Mouse (Mus musculus) fibroblast of lung, adult 2 months (primary cell): Measurements from ENCODE around the gene Cd200r1.
A peak's percentile ranks its signal among the peaks of the same experiment; 100 is the strongest.

Source experiments
- DNase-seq: peaks from one replicate; pipeline ENCODE4 v3.0.0-alpha.2; 2011; ENCODE audit warnings: low read depth

Gene Cd200r1

DNA sequence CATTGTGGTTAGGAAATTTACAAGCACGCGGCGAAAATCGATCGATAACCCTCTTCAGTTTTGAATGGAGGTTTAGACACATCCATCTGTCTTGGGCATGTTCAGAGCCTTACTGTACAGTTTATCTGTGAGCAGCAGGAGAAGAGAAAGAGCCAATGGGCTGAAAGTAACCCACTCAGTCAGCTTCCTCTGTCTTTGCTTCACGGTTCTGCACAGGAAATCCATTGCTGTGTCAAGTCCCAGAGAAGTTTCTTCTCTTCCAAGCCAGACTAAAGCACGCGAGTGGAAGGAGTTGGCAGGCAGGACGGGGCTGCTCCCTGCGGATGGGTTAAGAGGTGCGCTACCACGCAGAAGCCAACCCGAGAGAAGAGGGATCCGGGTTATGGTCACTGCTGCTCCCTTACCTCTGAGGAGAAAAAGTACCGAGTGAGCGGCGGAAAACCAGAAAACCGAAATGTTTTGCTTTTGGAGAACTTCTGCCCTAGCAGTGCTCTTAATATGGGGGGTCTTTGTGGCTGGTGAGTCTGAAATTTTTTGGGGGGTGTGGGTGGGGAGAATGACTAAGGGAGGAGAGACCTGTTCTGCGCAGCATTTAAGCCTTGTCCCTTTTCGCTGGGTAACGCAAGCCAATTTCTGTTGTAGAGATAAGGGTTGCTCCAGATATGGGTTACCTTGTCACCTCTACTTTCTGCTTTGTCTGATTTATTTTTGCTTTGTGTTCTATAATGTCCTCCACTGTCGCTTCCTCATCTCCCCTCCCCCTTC, at the start of gene Cd200r1:
TSS of gene Cd200r1 (plus strand) at position 182 of the 765 bp plus-strand sequence.
- no peak for DNase-seq

DNA sequence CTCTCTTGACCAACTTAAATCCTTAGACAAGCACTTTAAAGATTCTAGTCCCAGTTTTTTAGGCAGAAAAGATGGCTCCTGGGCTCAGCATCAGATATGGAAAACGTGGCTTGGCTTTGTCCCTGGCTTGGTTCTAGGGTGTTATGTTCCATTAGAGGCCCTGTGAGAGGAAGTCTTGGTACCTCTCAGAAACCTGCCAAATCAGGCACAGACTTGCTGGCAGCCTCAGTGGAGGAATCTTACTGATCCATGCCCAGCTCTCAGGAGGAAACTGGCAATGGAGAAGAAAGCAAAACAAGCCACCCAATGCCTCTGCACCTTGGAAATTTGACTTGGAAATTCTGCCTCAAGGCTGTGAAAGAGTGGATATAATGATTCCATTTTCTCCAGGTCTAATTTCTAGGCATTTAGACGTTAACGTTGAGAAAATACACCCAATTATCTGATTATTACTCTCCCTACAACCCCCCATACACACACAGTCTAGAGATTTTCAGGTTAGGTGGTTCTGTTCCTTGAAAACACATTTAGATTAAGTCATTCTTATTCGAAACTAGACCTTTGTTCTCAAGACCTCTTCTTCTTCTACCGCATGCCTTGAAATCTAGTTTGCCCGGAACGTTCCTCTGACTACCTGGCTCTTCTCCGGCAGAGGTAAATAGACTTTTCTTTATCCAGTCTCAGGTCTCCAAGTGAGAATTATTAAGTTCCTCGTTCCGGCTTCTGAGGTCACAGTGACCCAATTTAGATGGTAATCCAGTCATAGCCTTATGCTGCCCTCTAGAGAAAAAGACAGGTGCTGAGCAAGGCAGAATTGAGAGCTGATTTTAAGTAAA, 49.0 kb upstream of the Cd200r1 start:
- DNase-seq: peak; percentile 54

DNA sequence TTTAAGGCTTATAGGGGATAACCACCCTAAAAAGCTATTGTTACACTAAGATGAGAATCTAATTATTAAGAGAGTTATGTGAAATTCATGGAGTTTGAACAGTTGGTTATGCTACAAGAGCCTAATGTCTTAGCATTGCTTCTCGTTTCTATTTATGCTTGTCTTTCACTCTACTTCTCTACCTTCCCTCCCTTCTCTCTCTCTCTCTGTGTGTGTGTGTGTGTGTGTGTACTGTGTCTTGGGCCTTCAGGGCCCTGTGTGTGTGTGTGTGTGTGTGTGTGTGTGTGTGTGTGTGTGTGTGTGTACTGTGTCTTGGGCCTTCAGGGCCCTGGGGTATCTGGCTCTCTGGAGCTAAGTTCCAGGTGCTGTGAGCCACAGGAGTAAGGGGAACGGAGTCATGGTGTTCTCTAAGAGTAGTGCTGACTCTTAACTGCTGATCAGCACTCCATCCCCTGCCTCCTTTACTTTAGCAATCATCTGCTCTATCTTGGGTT, 48.3 kb upstream of the Cd200r1 start:
- DNase-seq: no peak

- DNase-seq: no peak
These were observed 47.7 kb upstream of the Cd200r1 start for GRCm38 (mm10) chr16:44717838-44718237.

GRCm38 (mm10) chr16:44719349-44719748, 46.2 kb upstream of the Cd200r1 start:
- no peak for DNase-seq

- DNase-seq: no peak
These were observed 45.0 kb upstream of the Cd200r1 start for GRCm38 (mm10) chr16:44720518-44720917.

GRCm38 (mm10) chr16:44722666-44723065, 42.9 kb upstream of the Cd200r1 start:
- no peak for DNase-seq

GRCm38 (mm10) chr16:44724083-44724787, 41.3 kb upstream of the Cd200r1 start, which contains the start of gene Nepro:
TSS of gene Nepro (plus strand) at chr16:44724301.
- DNase-seq: peak; percentile 81

- no peak for DNase-seq
These were observed 40.7 kb upstream of the Cd200r1 start for GRCm38 (mm10) chr16:44724847-44725246.

DNA sequence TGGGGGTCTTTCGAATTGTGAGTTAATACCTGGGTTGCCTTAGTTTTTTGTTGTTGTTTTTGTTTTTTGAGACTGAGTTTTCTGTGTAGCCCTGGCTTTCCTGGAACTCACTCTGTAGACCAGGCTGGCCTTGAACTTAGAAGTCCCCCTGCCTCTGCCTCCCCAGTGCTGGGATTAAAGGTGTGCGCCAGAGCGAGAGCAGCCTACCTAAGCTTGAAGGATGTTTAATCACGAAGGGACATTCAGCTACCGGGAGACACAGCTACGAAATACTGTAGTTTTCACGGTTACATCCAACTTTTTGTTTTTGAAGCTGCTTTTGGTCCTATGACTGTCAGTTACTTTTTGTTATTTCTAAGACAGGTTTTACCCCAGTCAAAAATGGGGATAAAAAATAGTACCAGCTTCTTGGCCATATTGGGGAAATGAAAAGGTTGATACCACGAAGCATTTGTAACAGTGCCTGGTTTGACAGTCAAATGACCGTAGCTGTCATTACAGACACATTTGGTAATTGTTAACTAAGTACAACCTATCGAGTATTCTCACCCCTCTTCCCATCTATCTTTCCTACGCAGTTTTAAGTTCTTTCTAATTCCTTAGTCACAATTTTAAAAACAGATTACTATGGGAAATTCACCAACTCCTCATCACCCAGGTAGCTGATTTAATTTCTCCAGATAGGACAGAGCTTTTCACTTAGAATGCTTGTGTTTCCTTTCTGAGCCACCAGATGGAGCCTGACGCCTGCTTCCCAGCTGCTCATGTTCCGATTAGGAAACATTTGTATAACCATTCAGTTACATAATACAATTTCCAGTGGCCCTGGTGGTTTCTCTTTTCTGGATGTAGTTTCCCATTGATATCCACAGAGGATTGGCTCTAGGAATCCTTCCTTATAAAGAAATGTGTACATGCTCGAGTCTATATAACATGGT, 40.0 kb upstream of the Cd200r1 start:
- peak; percentile 79 for DNase-seq

- DNase-seq: no peak
These were observed 38.0 kb upstream of the Cd200r1 start for GRCm38 (mm10) chr16:44727525-44727924.

DNA sequence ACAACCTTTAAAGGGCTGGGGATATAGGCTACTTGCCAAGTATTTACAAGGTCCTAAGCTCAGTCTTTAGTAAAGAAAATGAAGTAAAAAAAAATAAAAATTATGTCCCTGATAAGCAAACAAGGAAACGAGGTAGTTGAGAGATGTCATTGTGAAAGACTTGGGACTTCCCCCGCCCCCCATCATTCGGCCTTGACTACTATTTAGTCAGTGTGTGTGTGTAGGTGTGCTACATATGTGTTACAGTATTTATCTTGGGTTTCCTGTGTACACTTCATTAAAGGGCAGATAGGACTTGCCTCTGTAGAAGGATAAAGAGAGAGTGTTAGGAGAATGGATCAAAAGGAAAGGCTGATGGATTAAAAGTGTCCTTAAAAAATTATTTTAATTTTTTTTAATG, 31.5 kb upstream of the Cd200r1 start:
- no peak for DNase-seq

- no peak for DNase-seq
These were observed 29.9 kb upstream of the Cd200r1 start for GRCm38 (mm10) chr16:44735676-44736075.

DNA sequence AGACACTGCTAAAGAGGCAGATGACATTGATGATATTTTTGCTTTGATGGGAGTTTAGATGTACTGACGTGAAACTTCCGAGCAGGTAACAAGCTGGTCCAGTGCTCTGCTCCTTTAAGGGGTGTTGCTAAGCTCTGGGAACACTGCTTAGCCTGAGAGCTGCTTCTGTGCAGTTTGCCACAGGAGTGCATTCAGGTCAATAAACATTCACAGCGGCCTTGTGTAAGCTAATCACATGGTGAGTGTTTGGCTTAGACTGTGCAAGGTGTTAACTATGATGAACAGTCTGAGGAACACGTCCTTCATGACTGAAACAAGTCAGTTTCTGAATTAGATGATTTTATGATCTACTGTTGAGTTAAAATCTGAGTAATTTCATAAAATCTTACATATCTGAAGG, 29.4 kb upstream of the Cd200r1 start:
- no peak for DNase-seq

GRCm38 (mm10) chr16:44742753-44743152, 22.8 kb upstream of the Cd200r1 start:
- no peak for DNase-seq

DNA sequence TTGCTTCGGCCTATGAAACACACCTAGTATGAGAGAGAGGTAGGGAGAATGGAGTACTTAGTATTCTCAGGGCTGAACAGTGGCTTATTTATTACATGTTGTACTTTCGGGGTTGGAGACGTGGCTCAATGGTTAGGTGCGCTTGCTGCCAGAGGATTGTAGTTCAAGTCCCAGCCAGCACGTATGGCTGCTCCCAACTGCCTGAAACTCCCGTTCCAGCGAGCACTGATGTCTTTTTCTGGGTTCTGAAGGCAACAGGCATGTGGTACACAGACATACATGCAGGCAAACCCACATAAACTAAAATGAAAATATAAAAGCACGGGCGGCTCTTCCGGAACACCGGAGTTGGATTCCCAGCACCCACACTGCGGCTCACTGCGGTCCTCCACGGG, 20.1 kb upstream of the Cd200r1 start:
- DNase-seq: no peak

- peak; percentile 86 for DNase-seq
These were observed 19.5 kb upstream of the Cd200r1 start, which contains the start of gene Gtpbp8 for GRCm38 (mm10) chr16:44745866-44746562. TSS of gene Gtpbp8 (minus strand) at chr16:44746363.

DNA sequence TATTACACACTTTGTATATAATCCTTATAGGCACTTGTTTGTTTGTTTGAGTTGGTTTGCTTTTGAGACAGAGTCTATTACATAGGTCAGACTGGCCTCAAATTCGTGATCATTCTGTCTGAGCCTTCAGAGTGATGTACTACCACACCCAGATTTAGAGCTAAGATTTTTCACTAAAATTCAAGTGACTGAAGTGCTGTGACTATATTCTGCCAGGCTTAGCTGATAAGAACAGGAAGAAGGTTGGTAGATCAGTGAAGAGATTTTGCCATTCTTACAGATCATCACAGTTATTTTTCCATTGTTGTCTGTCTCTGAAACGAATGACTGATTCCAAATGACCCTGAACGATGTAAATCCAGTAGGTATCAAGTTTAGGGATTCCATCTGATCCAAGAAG, 17.5 kb upstream of the Cd200r1 start:
- no peak for DNase-seq

- no peak for DNase-seq
These were observed 7.8 kb upstream of the Cd200r1 start for GRCm38 (mm10) chr16:44757700-44758099.

- DNase-seq: no peak
These were observed 3.7 kb upstream of the Cd200r1 start for GRCm38 (mm10) chr16:44761811-44762210.
